In genomic region chr1:39387497-39387896, GRCm38 (mm10) we compare ENCODE assay signal across 12 mouse cellular contexts. TPM values are rescaled to one million over a fixed set of nuclear protein-coding genes. Genes with fewer than 3 reads are reported as not detected.
DNase-seq lines count a peak whose midpoint lies in the region; ATAC-seq and TF ChIP-seq lines count a peak whose summit lies in the region.
"Had no signal": no experiment of that assay in that cellular context is flagged by ENCODE, and none has a peak within 500 bp of the region (broad histone marks: within the 10 kb centered on the region; RNA-seq: fewer than 3 reads in every experiment).

No protein-coding gene starts in this region.

- no peaks in the 10 kb centered on the region for H3K4me1 ChIP-seq in forebrain, postnatal 0 days (ENCODE audit: insufficient read depth)
- peaks cover 38% of the 10 kb centered on the region for H3K4me1 ChIP-seq in liver, embryonic 13.5 days (replicated peaks)
- H3K4me1 ChIP-seq: embryonic facial prominence, embryonic 15.5 days; limb, embryonic 13.5 days had no signal

- H3K27ac ChIP-seq in forebrain, postnatal 0 days (ENCODE audit: low read depth, low read length): no peak overlapping the region
- peak overlapping the region; percentile 39 for H3K27ac ChIP-seq in liver, embryonic 13.5 days
- H3K27ac ChIP-seq: embryonic facial prominence, embryonic 15.5 days; limb, embryonic 13.5 days; macrophage had no signal

- no peak overlapping the region for H3K9ac ChIP-seq in forebrain, postnatal 0 days
- no peak overlapping the region for H3K9ac ChIP-seq in liver, embryonic 13.5 days
- H3K9ac ChIP-seq: embryonic facial prominence, embryonic 15.5 days; limb, embryonic 13.5 days had no signal

- H3K36me3 ChIP-seq in forebrain, postnatal 0 days (ENCODE audit: insufficient read depth): peaks cover 22% of the 10 kb centered on the region
- H3K36me3 ChIP-seq in liver, embryonic 13.5 days: 0 out of 2 replicates have a peak, but pooled peaks cover 8% of the 10 kb centered on the region
- H3K36me3 ChIP-seq: embryonic facial prominence, embryonic 15.5 days; limb, embryonic 13.5 days had no signal

- no peak overlapping the region for H3K4me3 ChIP-seq in forebrain, postnatal 0 days (ENCODE audit: low read depth, low read length)
- no peak overlapping the region for H3K4me3 ChIP-seq in liver, embryonic 13.5 days (replicated peaks)
- H3K4me3 ChIP-seq: embryonic facial prominence, embryonic 15.5 days; limb, embryonic 13.5 days had no signal

- DNase-seq in frontal cortex, adult 2 months (ENCODE audit: extremely low spot score in 1 of 2, low spot score in 1 of 2): no peak
- peak; percentile 35 to 45 for DNase-seq in layer of hippocampus, postnatal 10 days (ENCODE audit: low spot score in 2 of 2)
- no peak for DNase-seq in layer of hippocampus, postnatal 36 days
- peak; percentile 63 for DNase-seq in forebrain, postnatal 0 days
- no peak for DNase-seq in liver, embryonic 13.5 days
- DNase-seq in urinary bladder, adult 18-20 months (ENCODE audit: low spot score in 2 of 2): no peak
- DNase-seq: adrenal gland, postnatal 10 days; layer of hippocampus, adult 9-11 months had no signal

- no peaks in the 10 kb centered on the region for H3K27me3 ChIP-seq in forebrain, postnatal 0 days (ENCODE audit: insufficient read depth, low read length)
- H3K27me3 ChIP-seq in liver, embryonic 13.5 days: no peaks in the 10 kb centered on the region
- H3K27me3 ChIP-seq: embryonic facial prominence, embryonic 15.5 days; limb, embryonic 13.5 days had no signal

- no peak for TF ChIP-seq CTCF in forebrain, postnatal 0 days (IDR thresholded peaks at IDR 0.05; ENCODE audit: low read depth)

- 0 out of 2 replicates have a peak, but pooled peaks have one; percentile 34 for ATAC-seq in frontal cortex, adult (ENCODE audit: low TSS enrichment)
- peak; percentile 84 for ATAC-seq in forebrain, postnatal 0 days
- ATAC-seq in liver, embryonic 13.5 days (ENCODE audit: low read depth): no peak

- no peaks in the 10 kb centered on the region for H3K9me3 ChIP-seq in forebrain, postnatal 0 days (ENCODE audit: low read length)
- H3K9me3 ChIP-seq in liver, embryonic 13.5 days (replicated peaks): no peaks in the 10 kb centered on the region
- H3K9me3 ChIP-seq: embryonic facial prominence, embryonic 15.5 days; limb, embryonic 13.5 days had no signal

- no peak overlapping the region for H3K4me2 ChIP-seq in forebrain, postnatal 0 days (ENCODE audit: low read depth)
- no peak overlapping the region for H3K4me2 ChIP-seq in liver, embryonic 13.5 days
- H3K4me2 ChIP-seq: embryonic facial prominence, embryonic 15.5 days; limb, embryonic 13.5 days had no signal

- 61% methylated on average over 4 of the region's 4 CpGs for WGBS in forebrain, postnatal 0 days
- WGBS in liver, embryonic 13.5 days (ENCODE audit: insufficient replicate concordance): 78% methylated on average over 4 of the region's 4 CpGs

RNA-seq across cellular contexts. Expression of gene Rpl31, which starts 19.9 kb away (rescaled TPM):
- polyA plus RNA-seq in frontal cortex, adult 2 months (2012; rRNA removed): 751 and 916 TPM in 2 replicates
- total RNA-seq in layer of hippocampus, postnatal 10 days (2021): 100 to 1,000 TPM; 422 to 695 TPM
- total RNA-seq in layer of hippocampus, postnatal 36 days (2021): 100 to 1,000 TPM; 429 to 541 TPM
- total RNA-seq in forebrain, postnatal 0 days (2014; rRNA removed): 428 and 702 TPM in 2 replicates
- polyA plus RNA-seq in forebrain, postnatal 0 days (2015; fragmentation: Nextera tagmentation; extraction: Ambion mirVana): 365 and 471 TPM in 2 replicates
- 417 and 442 TPM in 2 replicates for polyA plus RNA-seq in liver, embryonic 13.5 days (2015; fragmentation: Nextera tagmentation; extraction: Ambion mirVana)

Comparison
In these comparisons a context has a peak if more than half of its experiments do, and no peak if none do; other contexts are left out.
1. DNase-seq: peak in layer of hippocampus, postnatal 10 days (2 of 2) and forebrain, postnatal 0 days (single experiment); none in frontal cortex, adult 2 months (0 of 2), layer of hippocampus, postnatal 36 days (0 of 2), liver, embryonic 13.5 days (single experiment) and urinary bladder, adult 18-20 months (0 of 2).